Mouse (Mus musculus): ENCODE data around the gene Mrpl58. TPM values are rescaled to one million over a fixed set of nuclear protein-coding genes. Genes with fewer than 3 reads are reported as not detected.

The Mrpl58 gene
- polyA plus RNA-seq, 1 experiment from 2014 or later = 180 TPM

DNA sequence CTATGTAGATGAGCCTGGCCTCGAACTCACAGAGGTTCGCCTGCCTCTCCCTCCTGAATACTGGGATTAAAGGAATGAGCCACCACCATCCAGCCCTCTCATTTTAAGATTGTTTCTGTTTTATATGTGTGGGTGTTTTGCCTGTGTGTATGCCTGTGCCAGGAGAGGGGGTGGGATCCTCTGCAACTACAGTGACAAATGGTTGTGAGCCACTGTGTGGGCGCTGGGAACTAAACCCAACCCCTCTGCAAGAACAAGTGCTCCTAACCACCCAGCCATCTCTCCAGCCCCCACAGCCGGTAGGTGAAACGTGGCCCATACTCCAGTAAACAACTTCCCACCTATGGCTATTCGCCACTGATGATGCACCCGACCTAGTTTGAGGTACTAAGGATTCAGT is 12.2 kb upstream of the Mrpl58 start:
- Histone ChIP-seq H3K27ac (ENCODE audit: low read length) (no peak overlapping the region), H3K4me3 (ENCODE audit: low read depth, low read length) (no peak overlapping the region), H3K27me3 (replicated peaks; ENCODE audit: insufficient read depth, low read length) (no peaks in the 10 kb centered on the region), H3K9me3 (ENCODE audit: low read length) (no peaks in the 10 kb centered on the region), H3K36me3 (ENCODE audit: insufficient read depth, low read length) (peaks cover 5% of the 10 kb centered on the region), H3K4me2 (replicated peaks; ENCODE audit: low read depth, low read length) (no peak overlapping the region), H3K9ac (replicated peaks; ENCODE audit: low read depth) (no peak overlapping the region), H3K4me1 (ENCODE audit: insufficient read depth, low read depth, low read length) (no peaks in the 10 kb centered on the region)
- 88% methylated on average over 7 of the region's 7 CpGs for WGBS
- no peak for ATAC-seq
- TF ChIP-seq EP300 (IDR thresholded peaks at IDR 0.05) (no peak), CTCF (IDR thresholded peaks at IDR 0.05) (no peak)
- DNase-seq (ENCODE audit: low spot score) = no peak

DNA sequence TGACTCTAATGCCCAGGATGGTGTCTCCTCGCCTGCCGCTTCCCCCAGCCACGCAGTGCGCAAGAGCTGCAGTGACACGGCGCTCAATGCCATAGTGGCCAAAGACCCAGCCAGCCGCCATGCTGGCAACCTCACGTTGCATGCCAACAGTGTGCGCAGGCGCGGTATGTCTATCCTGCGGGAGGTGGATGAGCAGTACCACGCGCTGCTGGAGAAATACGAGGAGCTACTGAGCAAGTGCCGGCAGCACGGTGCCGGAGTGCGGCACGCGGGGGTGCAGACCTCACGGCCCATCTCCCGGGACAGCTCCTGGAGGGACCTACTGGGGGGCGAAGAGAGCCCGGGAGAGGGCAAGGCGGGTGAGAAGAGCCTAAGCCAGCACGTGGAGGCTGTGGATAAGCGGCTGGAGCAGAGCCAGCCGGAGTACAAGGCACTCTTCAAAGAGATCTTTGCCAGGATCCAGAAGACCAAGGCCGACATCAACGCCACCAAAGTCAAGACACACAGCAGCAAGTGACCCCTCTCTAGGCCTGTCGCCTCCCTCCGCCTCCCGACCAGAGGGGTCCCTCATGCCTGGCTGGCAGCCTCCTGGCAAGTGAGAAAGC is 9.7 kb upstream of the Mrpl58 start:
- H3K4me1 ChIP-seq (ENCODE audit: insufficient read depth, low read depth, low read length) = no peaks in the 10 kb centered on the region
- H3K27ac ChIP-seq (ENCODE audit: low read length) = no peak overlapping the region
- no peaks in the 10 kb centered on the region for H3K27me3 ChIP-seq (replicated peaks; ENCODE audit: insufficient read depth, low read length)
- no peak for TF ChIP-seq CTCF (IDR thresholded peaks at IDR 0.05)
- TF ChIP-seq EP300 (IDR thresholded peaks at IDR 0.05) = no peak
- no peaks in the 10 kb centered on the region for H3K9me3 ChIP-seq (ENCODE audit: low read length)
- no peak overlapping the region; the same call in 1 of the 2 replicates for H3K4me2 ChIP-seq (replicated peaks; ENCODE audit: low read depth, low read length)
- ATAC-seq = no peak
- no peak overlapping the region for H3K4me3 ChIP-seq (ENCODE audit: low read depth, low read length)
- 61% methylated on average over 31 of the region's 34 CpGs for WGBS
- H3K9ac ChIP-seq (replicated peaks; ENCODE audit: low read depth) = no peak overlapping the region
- DNase-seq (ENCODE audit: low spot score) = no peak
- peaks cover 5% of the 10 kb centered on the region for H3K36me3 ChIP-seq (ENCODE audit: insufficient read depth, low read length)

DNA sequence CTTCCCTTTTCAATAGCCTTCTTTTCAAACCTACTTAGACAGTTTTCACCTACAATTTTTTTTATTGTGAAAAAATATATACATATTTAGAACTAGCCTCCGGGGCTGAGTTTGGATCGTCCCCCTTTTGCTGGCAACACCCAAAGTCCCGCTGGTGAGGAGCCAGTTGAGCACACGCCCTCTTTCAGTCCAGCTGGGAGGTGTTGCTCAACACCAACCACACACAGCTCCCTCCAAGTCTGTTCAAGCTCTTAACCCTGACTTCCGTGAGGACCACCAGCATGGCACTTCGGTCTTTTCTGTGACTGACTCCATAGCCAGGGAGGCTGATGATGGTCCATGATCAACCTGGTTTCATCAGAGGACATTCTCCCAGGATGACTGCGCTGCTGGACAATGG is 5.5 kb upstream of the Mrpl58 start:
- no peak overlapping the region for H3K4me3 ChIP-seq (ENCODE audit: low read depth, low read length)
- TF ChIP-seq CTCF (IDR thresholded peaks at IDR 0.05) (no peak), EP300 (IDR thresholded peaks at IDR 0.05) (no peak)
- no peaks in the 10 kb centered on the region for H3K9me3 ChIP-seq (ENCODE audit: low read length)
- DNase-seq (ENCODE audit: low spot score) (peak; percentile 63), ATAC-seq (peak; percentile 75)
- no peak overlapping the region for H3K9ac ChIP-seq (replicated peaks; ENCODE audit: low read depth)
- WGBS = 44% methylated on average over 7 of the region's 7 CpGs
- no peaks in the 10 kb centered on the region; the same call in 1 of the 2 replicates for H3K36me3 ChIP-seq (ENCODE audit: insufficient read depth, low read length)
- H3K27ac ChIP-seq (ENCODE audit: low read length) = no peak overlapping the region
- H3K4me2 ChIP-seq (replicated peaks; ENCODE audit: low read depth, low read length) = no peak overlapping the region
- no peaks in the 10 kb centered on the region for H3K4me1 ChIP-seq (ENCODE audit: insufficient read depth, low read depth, low read length)
- no peaks in the 10 kb centered on the region for H3K27me3 ChIP-seq (replicated peaks; ENCODE audit: insufficient read depth, low read length)

DNA sequence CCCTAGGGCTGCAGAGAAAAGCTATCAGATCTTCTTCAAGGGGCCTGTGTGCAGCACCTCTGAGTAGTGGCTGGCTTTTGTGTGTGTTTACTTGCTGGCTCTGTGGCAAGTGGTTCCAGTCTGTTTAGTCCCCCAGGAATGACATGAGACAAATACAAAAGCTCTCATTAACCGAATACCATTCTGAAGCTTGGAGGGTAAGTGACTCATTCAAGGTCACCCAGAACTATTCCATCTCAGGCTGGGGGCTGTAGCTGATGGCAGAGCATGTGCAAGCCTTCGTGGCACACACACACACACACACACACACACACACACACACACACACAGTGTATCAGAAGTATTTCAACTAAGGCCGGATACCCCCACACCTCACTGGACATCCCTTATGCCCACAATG is 3.4 kb upstream of the Mrpl58 start:
- Histone ChIP-seq H3K36me3 (ENCODE audit: insufficient read depth, low read length) (no peaks in the 10 kb centered on the region), H3K27me3 (replicated peaks; ENCODE audit: insufficient read depth, low read length) (no peaks in the 10 kb centered on the region), H3K27ac (ENCODE audit: low read length) (no peak overlapping the region), H3K4me1 (ENCODE audit: insufficient read depth, low read depth, low read length) (peaks cover 4% of the 10 kb centered on the region; the same call in 1 of the 2 replicates), H3K9ac (replicated peaks; ENCODE audit: low read depth) (no peak overlapping the region), H3K4me2 (replicated peaks; ENCODE audit: low read depth, low read length) (no peak overlapping the region), H3K4me3 (ENCODE audit: low read depth, low read length) (no peak overlapping the region), H3K9me3 (ENCODE audit: low read length) (no peaks in the 10 kb centered on the region)
- no peak for ATAC-seq
- 69% methylated on average over 3 of the region's 3 CpGs for WGBS
- no peak for TF ChIP-seq EP300 (IDR thresholded peaks at IDR 0.05)
- TF ChIP-seq CTCF (IDR thresholded peaks at IDR 0.05) = no peak
- no peak for DNase-seq (ENCODE audit: low spot score)

DNA sequence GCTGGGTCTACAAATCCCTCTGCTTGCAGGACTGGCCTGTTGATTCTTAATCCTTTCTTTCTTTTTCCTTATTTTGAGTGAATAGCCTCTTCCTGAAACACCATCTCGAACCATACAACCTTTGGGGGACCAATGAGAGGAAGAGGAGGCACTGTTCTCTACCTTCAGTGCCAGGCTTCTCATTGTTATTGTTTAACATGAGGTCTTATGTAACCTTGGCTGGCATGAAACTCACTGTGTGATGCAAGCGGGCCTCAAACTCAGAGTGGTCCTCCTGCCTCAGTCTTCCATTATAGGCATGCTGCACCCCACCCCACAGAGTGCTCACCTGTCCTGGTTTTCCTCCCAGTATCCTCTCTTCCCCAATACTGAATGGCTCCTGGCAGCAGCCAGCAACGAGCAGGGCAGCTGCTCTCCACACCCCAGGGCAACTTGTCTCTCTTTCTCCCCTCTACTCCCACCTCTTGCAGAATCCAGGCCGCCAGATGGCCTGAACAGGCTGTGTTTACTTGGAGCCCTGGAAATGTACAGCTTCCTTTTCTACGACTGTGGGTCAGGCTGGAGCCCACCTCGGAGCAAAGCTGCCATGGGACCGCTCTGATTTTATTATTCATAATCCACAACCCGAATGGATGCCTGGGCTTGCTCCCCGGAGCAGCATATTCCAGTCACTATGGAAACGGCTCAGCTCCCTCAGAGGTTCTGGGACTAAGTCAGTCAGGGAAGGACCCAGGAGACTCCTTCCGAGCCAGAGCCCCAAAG is 2.7 kb upstream of the Mrpl58 start:
- Histone ChIP-seq H3K9ac (replicated peaks; ENCODE audit: low read depth) (no peak overlapping the region), H3K4me2 (replicated peaks; ENCODE audit: low read depth, low read length) (no peak overlapping the region), H3K4me1 (ENCODE audit: insufficient read depth, low read depth, low read length) (peaks cover 4% of the 10 kb centered on the region; the same call in 1 of the 2 replicates), H3K9me3 (ENCODE audit: low read length) (no peaks in the 10 kb centered on the region), H3K4me3 (ENCODE audit: low read depth, low read length) (no peak overlapping the region), H3K27me3 (replicated peaks; ENCODE audit: insufficient read depth, low read length) (no peaks in the 10 kb centered on the region), H3K36me3 (ENCODE audit: insufficient read depth, low read length) (no peaks in the 10 kb centered on the region), H3K27ac (ENCODE audit: low read length) (no peak overlapping the region)
- WGBS = 36% methylated on average over 11 of the region's 11 CpGs
- ATAC-seq = no peak
- DNase-seq (ENCODE audit: low spot score) = no peak
- TF ChIP-seq CTCF (IDR thresholded peaks at IDR 0.05) (no peak), EP300 (IDR thresholded peaks at IDR 0.05) (no peak)

DNA sequence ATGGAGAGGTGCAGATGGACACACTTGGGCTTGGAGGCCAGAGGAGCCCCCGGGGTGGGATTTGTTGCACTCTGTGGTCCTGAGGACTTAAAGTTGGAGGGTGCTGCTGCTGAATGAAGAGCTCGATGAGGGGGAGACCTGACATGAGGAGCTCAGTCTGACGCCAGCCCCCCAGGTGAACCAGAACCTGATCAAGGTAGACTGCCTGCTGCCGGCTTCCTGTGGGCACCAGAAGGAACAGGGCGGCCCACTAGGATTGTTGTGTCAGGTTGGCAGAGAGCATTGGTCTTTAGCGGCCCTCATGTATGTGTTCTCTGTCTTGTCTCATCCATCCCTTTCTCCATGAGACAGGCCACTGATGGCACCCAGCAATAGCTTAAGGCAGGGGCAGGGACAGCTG is 2.2 kb downstream of the Mrpl58 start:
- peaks cover 4% of the 10 kb centered on the region; the same call in 1 of the 2 replicates for H3K4me1 ChIP-seq (ENCODE audit: insufficient read depth, low read depth, low read length)
- TF ChIP-seq CTCF (IDR thresholded peaks at IDR 0.05) (no peak), EP300 (IDR thresholded peaks at IDR 0.05) (no peak)

More for the DNA sequence above, 2.2 kb downstream of the Mrpl58 start:
- no peak overlapping the region for H3K4me3 ChIP-seq (ENCODE audit: low read depth, low read length)
- no peak overlapping the region for H3K9ac ChIP-seq (replicated peaks; ENCODE audit: low read depth)
- no peaks in the 10 kb centered on the region for H3K27me3 ChIP-seq (replicated peaks; ENCODE audit: insufficient read depth, low read length)
- ATAC-seq = no peak
- DNase-seq (ENCODE audit: low spot score) = no peak
- H3K4me2 ChIP-seq (replicated peaks; ENCODE audit: low read depth, low read length) = no peak overlapping the region
- 93% methylated on average over 6 of the region's 6 CpGs for WGBS
- no peaks in the 10 kb centered on the region for H3K36me3 ChIP-seq (ENCODE audit: insufficient read depth, low read length)
- H3K9me3 ChIP-seq (ENCODE audit: low read length) = no peaks in the 10 kb centered on the region
- H3K27ac ChIP-seq (ENCODE audit: low read length) = no peak overlapping the region
